Mouse (Mus musculus): Measurements from ENCODE around the gene Slc9a7. TPM values are rescaled to one million over a fixed set of nuclear protein-coding genes. Genes with fewer than 3 reads are reported as not detected.

The Slc9a7 gene
- total RNA-seq (2023): 1 to 10 TPM; 2.1 to 4.9 TPM

DNA sequence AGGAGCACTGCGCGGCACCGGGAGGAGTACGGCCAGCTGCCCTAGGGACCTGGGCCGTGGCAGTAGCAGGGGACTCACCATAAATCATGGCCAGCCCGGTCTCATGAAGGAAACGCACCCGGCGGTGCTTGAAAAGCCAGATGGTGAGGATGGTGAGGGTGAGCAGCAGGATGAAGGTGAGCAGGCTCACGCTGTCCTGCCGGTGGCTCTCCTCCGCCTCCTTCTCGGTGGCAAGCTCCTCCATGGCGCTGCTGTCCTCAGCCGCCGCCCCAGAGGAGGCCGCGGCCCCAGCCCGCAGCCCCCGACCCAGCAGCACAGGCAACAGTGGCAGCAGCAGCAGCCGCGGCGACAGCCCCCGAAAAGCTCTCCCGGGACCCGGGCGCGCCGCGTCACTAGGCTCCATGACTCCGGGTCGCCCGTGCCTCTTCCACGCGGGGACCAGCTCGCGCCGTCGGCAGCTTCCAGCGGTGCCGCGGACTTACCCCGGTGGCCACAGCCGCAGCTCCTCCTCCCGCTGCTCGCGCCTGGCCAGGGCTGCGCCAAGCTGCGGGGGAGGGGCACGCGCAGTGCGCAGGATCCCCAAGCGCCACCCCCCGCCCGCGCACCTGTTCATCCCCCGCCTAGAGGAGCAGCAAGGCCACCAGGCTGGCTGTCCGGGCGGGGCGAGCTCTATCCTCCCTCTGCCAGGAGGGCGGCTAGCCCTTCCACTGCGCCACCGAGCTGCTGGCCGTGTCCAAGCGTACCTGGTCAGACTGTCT, at the start of gene Slc9a7:
Slc9a7 (minus strand) TSS at position 526 of the 758 bp plus-strand sequence.

DNA sequence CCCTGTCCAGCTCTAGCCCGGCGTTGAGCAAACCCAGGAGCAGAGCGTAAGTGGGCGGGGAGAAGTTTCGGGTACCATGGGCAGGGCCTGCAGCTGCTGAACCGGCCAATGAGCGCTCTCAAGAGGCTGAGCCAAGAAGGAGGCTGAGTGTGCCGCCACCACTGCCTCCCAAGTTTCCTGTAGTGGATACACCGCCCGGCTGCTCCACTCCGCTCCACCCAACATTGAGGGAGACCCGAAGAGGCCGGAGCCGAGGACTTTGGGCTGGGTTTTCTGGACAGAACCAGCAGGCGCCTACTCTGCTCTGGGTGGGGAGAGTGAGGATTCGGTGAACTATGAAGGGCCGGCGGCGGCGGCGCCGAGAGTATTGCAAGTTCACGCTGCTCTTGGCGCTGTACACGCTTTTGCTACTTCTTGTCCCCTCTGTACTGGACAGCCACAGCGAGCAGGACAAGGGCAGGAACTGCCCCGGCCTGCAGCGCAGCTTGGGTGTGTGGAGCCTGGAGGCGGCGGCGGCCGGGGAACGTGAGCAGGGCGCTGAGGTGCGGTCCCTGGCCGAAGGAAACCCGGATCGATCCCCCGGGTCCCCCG, 232.1 kb downstream of the Slc9a7 start, which contains the start of gene Chst7:
Chst7 (plus strand) TSS at position 180 of the 591 bp plus-strand sequence.

Other genes starting within 250 kb of the Slc9a7 start
- under 1 TPM in 1 of 2 experiments, not detected in 1; 0.31 TPM for gene Chst7, start 232.2 kb downstream of the Slc9a7 start, total RNA-seq (2023)
- gene Rp2, start 72.7 kb upstream of the Slc9a7 start, total RNA-seq (2023): 10 to 100 TPM; 75.3 to 77.5 TPM
- gene Jade3, start 133.9 kb upstream of the Slc9a7 start, total RNA-seq (2023): 1 to 10 TPM; 2.7 to 2.9 TPM